Mouse (Mus musculus) ES-E14 (cell line): ENCODE measurements around the gene Tnpo1.

Experiments
- CHD2 ChIP-seq: IDR thresholded peaks from 2 replicates; pipeline ENCODE4 v1.6.1; 2014; ENCODE audit warnings: mild to moderate bottlenecking, low read depth, low read length, inconsistent platforms
- HCFC1 ChIP-seq: IDR thresholded peaks from 2 replicates; pipeline ENCODE4 v1.6.1; 2012; ENCODE audit warnings: low read length, inconsistent platforms, borderline replicate concordance; ENCODE audit not compliant: insufficient read depth
- MAFK ChIP-seq: IDR thresholded peaks from 2 replicates; pipeline ENCODE4 v1.6.1; 2014; ENCODE audit warnings: mild to moderate bottlenecking, low read depth, low read length, inconsistent platforms; ENCODE audit not compliant: insufficient read depth
- ZC3H11A ChIP-seq: IDR thresholded peaks from 2 replicates; pipeline ENCODE4 v1.6.1; 2012; ENCODE audit warnings: low read depth, mild to moderate bottlenecking, inconsistent platforms, low read length, borderline replicate concordance
- ZNF384 ChIP-seq: IDR thresholded peaks from 2 replicates; pipeline ENCODE4 v1.6.1; 2012; ENCODE audit warnings: low read depth, low read length, inconsistent platforms

GRCm38 (mm10) chr13:98809087-98809486 lies 117.1 kb downstream of the Tnpo1 start:
- no peak for TF ChIP-seq ZNF384
- no peak for TF ChIP-seq MAFK
- TF ChIP-seq CHD2: no peak
- no peak for TF ChIP-seq HCFC1
- no peak for TF ChIP-seq ZC3H11A
